Mouse (Mus musculus) spleen, postnatal 14 days (tissue): ENCODE results near the gene Srarp.

Source experiments
- DNase-seq, 2 experiments: peaks; one replicate each; pipeline ENCODE4 v3.0.0; 2021 to 2022; ENCODE audit warnings: low spot score in 2 of 2

Gene Srarp

GRCm38 (mm10) chr4:141435974-141436373, at the start of gene Srarp:
TSS of gene Srarp (minus strand) at chr4:141436105.
- no peak for DNase-seq

- DNase-seq: no peak
Observed at GRCm38 (mm10) chr4:141484071-141484470, 48.2 kb upstream of the Srarp start.

GRCm38 (mm10) chr4:141479411-141479810, 43.5 kb upstream of the Srarp start:
- no peak for DNase-seq

GRCm38 (mm10) chr4:141478794-141479193, 42.9 kb upstream of the Srarp start:
- no peak for DNase-seq

- DNase-seq: no peak
Observed at GRCm38 (mm10) chr4:141478225-141478624, 42.3 kb upstream of the Srarp start.

GRCm38 (mm10) chr4:141477681-141478102, 41.8 kb upstream of the Srarp start:
- peak in 1 of 2 experiments; percentile 40 for DNase-seq

- no peak for DNase-seq
Observed at GRCm38 (mm10) chr4:141474431-141474830, 38.5 kb upstream of the Srarp start.

- no peak for DNase-seq
Observed at GRCm38 (mm10) chr4:141472641-141473321, 36.9 kb upstream of the Srarp start.

GRCm38 (mm10) chr4:141471491-141471890, 35.6 kb upstream of the Srarp start:
- DNase-seq: no peak

GRCm38 (mm10) chr4:141469343-141469742, 33.4 kb upstream of the Srarp start:
- DNase-seq: no peak

GRCm38 (mm10) chr4:141468576-141468975, 32.7 kb upstream of the Srarp start:
- no peak for DNase-seq

GRCm38 (mm10) chr4:141467581-141467927, 31.6 kb upstream of the Srarp start:
- no peak for DNase-seq

GRCm38 (mm10) chr4:141466844-141467580, 31.1 kb upstream of the Srarp start:
- no peak for DNase-seq

GRCm38 (mm10) chr4:141466289-141466795, 30.4 kb upstream of the Srarp start:
- no peak for DNase-seq

GRCm38 (mm10) chr4:141465512-141466288, 29.8 kb upstream of the Srarp start:
- DNase-seq: no peak

GRCm38 (mm10) chr4:141464722-141465121, 28.8 kb upstream of the Srarp start:
- no peak for DNase-seq

GRCm38 (mm10) chr4:141463472-141463871, 27.6 kb upstream of the Srarp start:
- DNase-seq: no peak

GRCm38 (mm10) chr4:141461576-141461975, 25.7 kb upstream of the Srarp start:
- DNase-seq: no peak

- no peak for DNase-seq
Observed at GRCm38 (mm10) chr4:141461088-141461487, 25.2 kb upstream of the Srarp start.

GRCm38 (mm10) chr4:141460481-141460880, 24.6 kb upstream of the Srarp start:
- DNase-seq: no peak

GRCm38 (mm10) chr4:141459766-141460165, 23.9 kb upstream of the Srarp start:
- DNase-seq: no peak

GRCm38 (mm10) chr4:141458888-141459287, 23.0 kb upstream of the Srarp start:
- DNase-seq: no peak
